Comparison of ENCODE assay signal across 8 mouse cellular contexts in genomic region chr7:37773312-37773702, GRCm38 (mm10). TPM values are rescaled to one million over a fixed set of nuclear protein-coding genes. Genes with fewer than 3 reads are reported as not detected.
DNase-seq lines count a peak whose midpoint lies in the region; ATAC-seq lines count a peak whose summit lies in the region.

Gene Zfp536 (minus strand): TSS chr7:37773641.

- intact Hi-C loops in gastrocnemius, postnatal 36 days (cut with DNase I): loop anchor here (10.0 kb wide), 1 partner anchor 259 kb away; no protein-coding TSS in a partner anchor

- peak within 1 kb of the TSS; percentile 99 for H3K4me2 ChIP-seq in intestine, embryonic 14.5 days (ENCODE audit: low read length)
- H3K4me2 ChIP-seq in midbrain, embryonic 11.5 days: peak within 1 kb of the TSS; percentile 87

- peaks cover 16% of the 10 kb centered on the region for H3K4me1 ChIP-seq in intestine, embryonic 14.5 days (replicated peaks; ENCODE audit: control insufficient read depth, insufficient read depth, low read length)
- H3K4me1 ChIP-seq in midbrain, embryonic 11.5 days (ENCODE audit: control insufficient read depth, insufficient read depth, low read length): peaks cover 13% of the 10 kb centered on the region

- under 1% methylated on average over 27 of the region's 27 CpGs for WGBS in intestine, embryonic 14.5 days
- under 1% methylated on average over 27 of the region's 27 CpGs for WGBS in midbrain, embryonic 11.5 days

- H3K27ac ChIP-seq in intestine, embryonic 14.5 days (ENCODE audit: low read depth): peak within 1 kb of the TSS; percentile 2
- peak within 1 kb of the TSS; percentile 82 for H3K27ac ChIP-seq in midbrain, embryonic 11.5 days (ENCODE audit: low read depth, low read length)

- no peaks in the 10 kb centered on the region for H3K36me3 ChIP-seq in intestine, embryonic 14.5 days (ENCODE audit: control insufficient read depth, insufficient read depth, low read length)
- no peaks in the 10 kb centered on the region for H3K36me3 ChIP-seq in midbrain, embryonic 11.5 days (ENCODE audit: control insufficient read depth, insufficient read depth, low read length)

- ATAC-seq in intestine, embryonic 14.5 days (replicated peaks; ENCODE audit: low FRiP score, low TSS enrichment, low read depth): no peak
- no peak for ATAC-seq in midbrain, embryonic 11.5 days (ENCODE audit: low FRiP score)

- H3K27me3 ChIP-seq in intestine, embryonic 14.5 days (replicated peaks; ENCODE audit: control insufficient read depth, insufficient read depth, low read length): peaks cover 75% of the 10 kb centered on the region
- no peaks in the 10 kb centered on the region; the same call in 1 of the 2 replicates for H3K27me3 ChIP-seq in midbrain, embryonic 11.5 days (ENCODE audit: control insufficient read depth, insufficient read depth, low read length)

- peak within 1 kb of the TSS; percentile 53 for H3K9ac ChIP-seq in intestine, embryonic 14.5 days (ENCODE audit: low read length)
- H3K9ac ChIP-seq in midbrain, embryonic 11.5 days (ENCODE audit: low read length): peak within 1 kb of the TSS; percentile 90

- peak within 1 kb of the TSS; percentile 52 for H3K4me3 ChIP-seq in intestine, embryonic 14.5 days (ENCODE audit: low read depth, low read length)
- peak within 1 kb of the TSS; percentile 55 for H3K4me3 ChIP-seq in midbrain, embryonic 11.5 days (ENCODE audit: low read depth, low read length)

- H3K9me3 ChIP-seq in intestine, embryonic 14.5 days (ENCODE audit: control insufficient read depth, low read length): no peaks in the 10 kb centered on the region
- no peaks in the 10 kb centered on the region for H3K9me3 ChIP-seq in midbrain, embryonic 11.5 days (ENCODE audit: control insufficient read depth, low read length)

- DNase-seq in adrenal gland, adult 2 months: peak; percentile 31
- no peak for DNase-seq in adrenal gland, postnatal 25 days
- peak; percentile 26 to 29 for DNase-seq in right cerebral cortex, adult 2 months (ENCODE audit: low spot score in 2 of 2)
- DNase-seq in right cerebral cortex, adult 18-20 months: no peak
- peak; percentile 59 for DNase-seq in intestine, embryonic 14.5 days (ENCODE audit: low spot score)
- no peak for DNase-seq in midbrain, embryonic 11.5 days (ENCODE audit: low spot score, missing footprints)
- DNase-seq in gastrocnemius, postnatal 36 days: no peak
- no peak for DNase-seq in urinary bladder, postnatal 36 days (ENCODE audit: low spot score in 2 of 2)

RNA-seq across cellular contexts. Expression of gene Zfp536, which starts in this region (rescaled TPM):
- total RNA-seq in adrenal gland, adult 2 months (2021): 1 to 10 TPM; 5.2 to 8.4 TPM
- polyA plus RNA-seq in adrenal gland, adult 2 months (2012; rRNA removed): 1.00 and 1.2 TPM in 2 replicates
- total RNA-seq in adrenal gland, postnatal 25 days (2021): 6.7 and 9.9 TPM in 2 replicates
- polyA plus RNA-seq in intestine, embryonic 14.5 days (2014; fragmentation: Nextera tagmentation; extraction: Ambion mirVana): 11.5 and 14.4 TPM in 2 replicates
- polyA plus RNA-seq in midbrain, embryonic 11.5 days (2014; fragmentation: Nextera tagmentation; extraction: Ambion mirVana): 26.8 and 27.5 TPM in 2 replicates
- total RNA-seq in gastrocnemius, postnatal 36 days (2021): 1 to 10 TPM in 1 of 2 experiments, under 1 TPM in 1; 0.81 to 1.0 TPM

Comparison
In these comparisons a context has a peak if more than half of its experiments do, and no peak if none do; other contexts are left out.
1. DNase-seq: peak in adrenal gland, adult 2 months (single experiment), right cerebral cortex, adult 2 months (2 of 2) and intestine, embryonic 14.5 days (single experiment); none in adrenal gland, postnatal 25 days (single experiment), right cerebral cortex, adult 18-20 months (single experiment), midbrain, embryonic 11.5 days (single experiment), gastrocnemius, postnatal 36 days (0 of 2) and urinary bladder, postnatal 36 days (0 of 2).